Mouse (Mus musculus) CH12.LX (cell line): ENCODE results near the gene Cryzl2.

Source experiments
- CTCF ChIP-seq, 2 experiments: IDR thresholded peaks in 1 of 2; conservative IDR thresholded peaks in 1 of 2; 2 replicates each; pipeline ENCODE4 v1.5.1; 2011 to 2012; ENCODE audit warnings: low read depth in 2 of 2, low read length in 2 of 2, improper control_type of control experiment in 1 of 2, inconsistent platforms in 1 of 2, mild to moderate bottlenecking in 1 of 2, moderate library complexity in 1 of 2
- MAFK ChIP-seq: IDR thresholded peaks from 2 replicates; pipeline ENCODE4 v1.6.1; 2011; ENCODE audit warnings: low read length, improper control_type of control experiment; ENCODE audit not compliant: insufficient replicate concordance
- MAX ChIP-seq: IDR thresholded peaks from 2 replicates; pipeline ENCODE4 v1.6.1; 2011; ENCODE audit warnings: low read length, improper control_type of control experiment
- MYC ChIP-seq: IDR thresholded peaks from 2 replicates; pipeline ENCODE4 v1.6.1; 2011; ENCODE audit warnings: low read depth, mild to moderate bottlenecking, improper control_type of control experiment, low read length

GRCm38 (mm10) chr1:157525692-157526354, 67.4 kb downstream of the Cryzl2 start:
- TF ChIP-seq CTCF (conservative IDR thresholded peaks at IDR 0.05 in 1 of 2, IDR thresholded peaks at IDR 0.05 in 1 of 2; ENCODE audit: low read depth in 2 of 2, low read length in 2 of 2) (no peak), MAFK (no peak), MYC (no peak), MAX (no peak)
